Mouse (Mus musculus): ENCODE results near the gene Gpr141.

DNA sequence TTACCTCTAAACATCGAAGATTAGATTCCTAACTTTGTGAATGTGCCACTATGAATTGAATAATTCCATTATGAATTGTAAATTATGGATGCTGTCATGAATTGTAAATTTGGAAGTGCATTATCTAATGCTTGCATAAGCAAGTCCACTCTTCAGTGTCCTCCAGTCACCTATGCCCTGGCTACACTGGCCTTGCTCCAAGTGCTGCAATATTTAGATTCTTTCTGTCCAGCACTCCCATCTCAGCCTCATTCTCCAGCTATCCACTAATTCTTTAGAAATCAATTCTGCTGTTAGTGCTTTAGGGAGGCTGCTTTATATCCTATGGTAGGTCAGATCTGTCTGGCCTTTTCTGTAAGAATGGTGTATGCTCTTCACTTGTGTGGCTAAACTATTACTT lies 60.8 kb downstream of the Gpr141 start:
- TF ChIP-seq CTCF (IDR thresholded peaks at IDR 0.05; ENCODE audit: insufficient read depth, low read depth, low read length), result no peak
- no peak for TF ChIP-seq POLR2A (IDR thresholded peaks at IDR 0.05; ENCODE audit: insufficient read depth, low read depth, low read length)
